In the genomic region with DNA sequence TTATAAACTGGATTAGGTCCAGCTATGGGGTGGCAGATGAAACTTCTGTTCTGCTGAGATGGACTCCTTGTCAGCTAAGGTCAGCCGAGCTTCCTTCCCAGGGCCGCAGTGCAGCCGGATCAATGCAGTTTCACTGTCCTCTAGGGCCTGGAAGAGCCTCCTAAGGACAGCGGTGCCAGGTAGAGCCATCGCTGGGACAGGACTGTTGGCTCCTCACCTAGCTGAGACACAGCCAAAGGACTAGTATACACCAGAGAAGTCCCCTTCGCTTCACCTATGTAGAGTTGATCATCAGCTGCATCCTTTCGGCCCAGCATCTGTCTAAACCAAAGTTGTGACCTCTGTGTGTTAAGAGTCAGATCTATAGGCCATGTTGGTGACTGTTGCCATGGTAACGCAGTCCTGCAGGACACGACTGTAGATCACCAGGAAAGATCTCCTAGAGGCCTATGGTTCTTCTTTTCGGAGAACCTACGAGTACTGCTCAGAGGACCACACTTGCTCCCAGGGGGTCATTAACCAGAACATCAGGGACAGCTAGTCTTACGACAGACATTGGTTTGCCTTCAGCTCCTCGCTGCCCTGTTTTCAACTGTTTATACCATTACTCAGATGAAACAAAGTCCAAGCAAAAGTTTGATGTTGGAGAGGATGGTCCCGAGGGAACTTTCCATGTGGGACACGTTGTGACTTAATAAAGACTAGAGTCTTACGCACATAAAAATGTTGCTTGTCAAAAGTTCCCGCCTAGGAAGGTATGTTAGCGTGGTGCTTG, we compare ENCODE assay signal across 28 mouse cellular contexts. TPM values are rescaled to one million over a fixed set of nuclear protein-coding genes. Genes with fewer than 3 reads are reported as not detected.
"Had no signal": no experiment of that assay in that cellular context is flagged by ENCODE, and none has a peak within 500 bp of the region (broad histone marks: within the 10 kb centered on the region; RNA-seq: fewer than 3 reads in every experiment).

No protein-coding gene starts in this region.

- H3K9ac ChIP-seq: heart, embryonic 13.5 days; heart, embryonic 15.5 days; hindbrain, embryonic 12.5 days; hindbrain, embryonic 14.5 days; intestine, embryonic 15.5 days; limb, embryonic 13.5 days; limb, embryonic 15.5 days; liver, embryonic 13.5 days; liver, embryonic 15.5 days had no signal

- H3K27me3 ChIP-seq: heart, embryonic 13.5 days; heart, embryonic 15.5 days; hindbrain, embryonic 12.5 days; intestine, embryonic 15.5 days; limb, embryonic 13.5 days; limb, embryonic 15.5 days; liver, embryonic 13.5 days; liver, embryonic 15.5 days had no signal

- H3K36me3 ChIP-seq: heart, embryonic 13.5 days; heart, embryonic 15.5 days; hindbrain, embryonic 10.5 days; hindbrain, embryonic 12.5 days; intestine, embryonic 15.5 days; limb, embryonic 13.5 days; limb, embryonic 15.5 days; liver, embryonic 13.5 days; liver, embryonic 15.5 days had no signal

- ATAC-seq: hindbrain, embryonic 16.5 days; inflammation-experienced regulatory T-cells, adult 6 months; intestine, embryonic 15.5 days; intestine, postnatal 0 days had no signal

- DNase-seq: gastrocnemius, adult 2 months; gastrocnemius, postnatal 10 days; gastrocnemius, postnatal 25 days; heart, adult 2 months; heart, postnatal 4 days; kidney, adult 18-20 months; kidney, adult 8-10 months; kidney, postnatal 10 days; kidney, postnatal 25 days; kidney, postnatal 4 days; layer of hippocampus, postnatal 36 days; left cerebral cortex, postnatal 4 days; liver, embryonic 13.5 days; lung, adult 18-20 months had no signal

- H3K4me2 ChIP-seq: heart, embryonic 11.5 days; heart, embryonic 13.5 days; heart, embryonic 15.5 days; hindbrain, embryonic 12.5 days; hindbrain, embryonic 14.5 days; intestine, embryonic 15.5 days; limb, embryonic 13.5 days; limb, embryonic 15.5 days; liver, embryonic 13.5 days; liver, embryonic 15.5 days had no signal

- H3K4me3 ChIP-seq: gastrocnemius, adult 2 months; heart, adult 2 months; heart, embryonic 13.5 days; heart, embryonic 15.5 days; hindbrain, embryonic 10.5 days; hindbrain, embryonic 12.5 days; intestine, embryonic 15.5 days; layer of hippocampus, adult 2 months; limb, embryonic 13.5 days; limb, embryonic 15.5 days; liver, embryonic 13.5 days; liver, embryonic 15.5 days had no signal

- H3K9me3 ChIP-seq: heart, embryonic 13.5 days; heart, embryonic 15.5 days; hindbrain, embryonic 10.5 days; hindbrain, embryonic 12.5 days; intestine, embryonic 15.5 days; limb, embryonic 13.5 days; limb, embryonic 15.5 days; liver, embryonic 13.5 days; liver, embryonic 15.5 days had no signal

- H3K27ac ChIP-seq: gastrocnemius, adult 2 months; heart, adult 2 months; heart, embryonic 13.5 days; heart, embryonic 15.5 days; hindbrain, embryonic 10.5 days; hindbrain, embryonic 12.5 days; hindbrain, embryonic 14.5 days; intestine, embryonic 15.5 days; layer of hippocampus, adult 2 months; limb, embryonic 13.5 days; limb, embryonic 15.5 days; liver, embryonic 13.5 days; liver, embryonic 15.5 days had no signal

RNA-seq across cellular contexts. Expression of gene Tmem100, which starts 31.0 kb away (rescaled TPM):
- polyA plus RNA-seq: inflammation-experienced regulatory T-cells, adult 6 months had no signal
